Mouse (Mus musculus): Measurements from ENCODE around the gene Chdh. TPM values are rescaled to one million over a fixed set of nuclear protein-coding genes. Genes with fewer than 3 reads are reported as not detected.

The Chdh gene
- polyA plus RNA-seq, 1 experiment from 2014 or later: 4.3 TPM

- no peak overlapping the region for H3K27ac ChIP-seq
- no peak overlapping the region for H3K4me3 ChIP-seq (replicated peaks; ENCODE audit: low read depth, low read length)
- H3K27me3 ChIP-seq (ENCODE audit: insufficient read depth, low read length): no peaks in the 10 kb centered on the region
- 92% methylated on average over 2 of the region's 2 CpGs for WGBS
- no peak overlapping the region for H3K4me2 ChIP-seq (ENCODE audit: low read length)
- no peaks in the 10 kb centered on the region for H3K9me3 ChIP-seq (replicated peaks; ENCODE audit: low read length)
- no peak for TF ChIP-seq CTCF (IDR thresholded peaks at IDR 0.05; ENCODE audit: low read depth)
- no peaks in the 10 kb centered on the region for H3K36me3 ChIP-seq (ENCODE audit: insufficient read depth, low read length)
- no peak overlapping the region for H3K9ac ChIP-seq (ENCODE audit: low read depth, low read length)
- H3K4me1 ChIP-seq (replicated peaks; ENCODE audit: insufficient read depth, low read length): no peaks in the 10 kb centered on the region
- ATAC-seq (replicated peaks; ENCODE audit: low FRiP score, low read depth): no peak
- DNase-seq (ENCODE audit: low spot score): no peak
Measured at GRCm38 (mm10) chr14:30064864-30065263, 56.0 kb downstream of the Chdh start.

GRCm38 (mm10) chr14:30066752-30067151 lies 57.9 kb downstream of the Chdh start:
- WGBS: 75% methylated on average over 12 of the region's 12 CpGs
- H3K36me3 ChIP-seq (ENCODE audit: insufficient read depth, low read length): no peaks in the 10 kb centered on the region
- ATAC-seq (replicated peaks; ENCODE audit: low FRiP score, low read depth) (no peak), DNase-seq (ENCODE audit: low spot score) (no peak)
- H3K4me2 ChIP-seq (ENCODE audit: low read length): no peak overlapping the region
- no peaks in the 10 kb centered on the region for H3K27me3 ChIP-seq (ENCODE audit: insufficient read depth, low read length)
- H3K9ac ChIP-seq (ENCODE audit: low read depth, low read length): no peak overlapping the region
- no peaks in the 10 kb centered on the region for H3K9me3 ChIP-seq (replicated peaks; ENCODE audit: low read length)
- no peak overlapping the region for H3K27ac ChIP-seq
- H3K4me3 ChIP-seq (replicated peaks; ENCODE audit: low read depth, low read length): no peak overlapping the region
- no peaks in the 10 kb centered on the region for H3K4me1 ChIP-seq (replicated peaks; ENCODE audit: insufficient read depth, low read length)
- no peak for TF ChIP-seq CTCF (IDR thresholded peaks at IDR 0.05; ENCODE audit: low read depth)

DNA sequence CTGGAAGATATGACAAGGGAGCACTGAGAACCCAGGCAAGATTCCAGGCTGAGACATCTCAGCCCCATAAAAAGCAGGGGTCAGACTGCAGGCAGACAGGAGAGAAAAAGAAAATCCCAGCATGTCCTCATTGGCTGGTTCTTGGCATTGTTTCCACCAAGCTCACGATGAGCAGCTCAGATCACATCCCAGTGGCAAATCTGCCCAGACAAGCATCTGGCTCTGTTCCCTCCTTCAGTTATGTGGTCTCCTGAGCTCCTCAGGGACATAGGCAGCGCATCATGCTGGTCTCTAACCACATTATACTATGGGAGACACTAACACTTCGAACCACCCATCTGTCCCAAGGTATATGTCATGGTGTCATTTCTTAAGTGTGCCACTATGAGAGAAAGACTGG lies 59.7 kb downstream of the Chdh start:
- no peak for ATAC-seq (replicated peaks; ENCODE audit: low FRiP score, low read depth)
- H3K4me2 ChIP-seq (ENCODE audit: low read length): no peak overlapping the region
- H3K27me3 ChIP-seq (ENCODE audit: insufficient read depth, low read length): no peaks in the 10 kb centered on the region
- DNase-seq (ENCODE audit: low spot score): no peak
- no peaks in the 10 kb centered on the region for H3K9me3 ChIP-seq (replicated peaks; ENCODE audit: low read length)
- no peak overlapping the region for H3K4me3 ChIP-seq (replicated peaks; ENCODE audit: low read depth, low read length)
- WGBS: 69% methylated on average over 3 of the region's 3 CpGs
- TF ChIP-seq CTCF (IDR thresholded peaks at IDR 0.05; ENCODE audit: low read depth): no peak
- H3K4me1 ChIP-seq (replicated peaks; ENCODE audit: insufficient read depth, low read length): no peaks in the 10 kb centered on the region
- no peak overlapping the region for H3K9ac ChIP-seq (ENCODE audit: low read depth, low read length)
- no peak overlapping the region for H3K27ac ChIP-seq
- no peaks in the 10 kb centered on the region for H3K36me3 ChIP-seq (ENCODE audit: insufficient read depth, low read length)

DNA sequence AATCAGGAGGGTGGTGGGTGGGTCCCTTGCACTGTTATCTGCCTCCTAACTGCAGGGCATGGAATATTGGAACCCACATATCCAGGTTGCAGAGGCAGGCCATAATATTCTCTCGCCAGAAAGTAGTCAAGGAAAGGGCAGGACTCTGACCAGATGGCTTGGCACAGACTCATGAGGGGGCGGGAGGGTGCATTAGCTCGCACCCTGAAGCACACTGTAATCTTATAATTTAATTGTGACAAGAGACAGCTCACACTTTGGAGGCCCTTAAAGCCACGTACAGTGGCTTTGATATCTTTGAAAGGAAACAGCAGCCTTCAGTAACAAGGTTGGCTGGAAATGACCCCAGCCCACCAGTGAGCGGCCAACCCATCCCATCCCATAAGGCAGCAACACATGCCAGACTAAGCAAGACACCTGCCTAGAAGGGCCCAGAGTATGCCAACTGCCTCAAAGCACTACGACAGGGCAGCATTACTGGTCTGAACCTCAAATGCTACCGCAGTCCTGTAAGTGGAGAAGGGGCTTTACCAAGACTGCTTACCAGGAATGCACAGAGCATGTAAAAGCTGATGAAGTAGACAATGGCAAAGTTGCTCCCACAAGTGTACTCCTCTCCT lies 66.6 kb downstream of the Chdh start:
- TF ChIP-seq CTCF (IDR thresholded peaks at IDR 0.05; ENCODE audit: low read depth): no peak
- H3K4me3 ChIP-seq (replicated peaks; ENCODE audit: low read depth, low read length): no peak overlapping the region

GRCm38 (mm10) chr14:30078115-30078808 lies 69.4 kb downstream of the Chdh start:
- H3K4me1 ChIP-seq (replicated peaks; ENCODE audit: insufficient read depth, low read length): no peaks in the 10 kb centered on the region
- ATAC-seq (replicated peaks; ENCODE audit: low FRiP score, low read depth) (peak; percentile 76), DNase-seq (ENCODE audit: low spot score) (peak; percentile 83)
- H3K4me2 ChIP-seq (ENCODE audit: low read length): peak overlapping the region; percentile 25
- no peak overlapping the region for H3K4me3 ChIP-seq (replicated peaks; ENCODE audit: low read depth, low read length)
- H3K9ac ChIP-seq (ENCODE audit: low read depth, low read length): no peak overlapping the region
- H3K27ac ChIP-seq: no peak overlapping the region
- no peaks in the 10 kb centered on the region for H3K36me3 ChIP-seq (ENCODE audit: insufficient read depth, low read length)
- no peaks in the 10 kb centered on the region for H3K9me3 ChIP-seq (replicated peaks; ENCODE audit: low read length)
- H3K27me3 ChIP-seq (ENCODE audit: insufficient read depth, low read length): no peaks in the 10 kb centered on the region
- TF ChIP-seq CTCF (IDR thresholded peaks at IDR 0.05; ENCODE audit: low read depth): no peak
- WGBS: 41% methylated on average over 15 of the region's 15 CpGs

More for the DNA sequence above, 66.6 kb downstream of the Chdh start:
- 59% methylated on average over 7 of the region's 7 CpGs for WGBS
- Histone ChIP-seq H3K27ac (no peak overlapping the region), H3K9ac (ENCODE audit: low read depth, low read length) (no peak overlapping the region), H3K9me3 (replicated peaks; ENCODE audit: low read length) (no peaks in the 10 kb centered on the region), H3K4me1 (replicated peaks; ENCODE audit: insufficient read depth, low read length) (no peaks in the 10 kb centered on the region), H3K27me3 (ENCODE audit: insufficient read depth, low read length) (no peaks in the 10 kb centered on the region), H3K36me3 (ENCODE audit: insufficient read depth, low read length) (no peaks in the 10 kb centered on the region), H3K4me2 (ENCODE audit: low read length) (no peak overlapping the region)
- no peak for ATAC-seq (replicated peaks; ENCODE audit: low FRiP score, low read depth)
- peak; percentile 30 for DNase-seq (ENCODE audit: low spot score)

GRCm38 (mm10) chr14:30079729-30080128 lies 70.9 kb downstream of the Chdh start:
- WGBS: 72% methylated on average over 4 of the region's 4 CpGs
- no peak for ATAC-seq (replicated peaks; ENCODE audit: low FRiP score, low read depth)

More at GRCm38 (mm10) chr14:30079729-30080128, 70.9 kb downstream of the Chdh start:
- Histone ChIP-seq H3K27me3 (ENCODE audit: insufficient read depth, low read length) (no peaks in the 10 kb centered on the region), H3K4me3 (replicated peaks; ENCODE audit: low read depth, low read length) (no peak overlapping the region), H3K27ac (no peak overlapping the region), H3K4me1 (replicated peaks; ENCODE audit: insufficient read depth, low read length) (no peaks in the 10 kb centered on the region), H3K9ac (ENCODE audit: low read depth, low read length) (no peak overlapping the region), H3K4me2 (ENCODE audit: low read length) (no peak overlapping the region), H3K9me3 (replicated peaks; ENCODE audit: low read length) (no peaks in the 10 kb centered on the region), H3K36me3 (ENCODE audit: insufficient read depth, low read length) (no peaks in the 10 kb centered on the region)
- no peak for DNase-seq (ENCODE audit: low spot score)
- no peak for TF ChIP-seq CTCF (IDR thresholded peaks at IDR 0.05; ENCODE audit: low read depth)

Small RNA genes lying within 50 kb of the gene (microRNA-seq; reads per million reads assigned to microRNA genes)
- gene Mir6947: not detected

Other genes starting within 250 kb of the Chdh start
- 329 and 334 TPM in 2 replicates for gene Selenok, start 40.7 kb upstream of the Chdh start, polyA plus RNA-seq (2015; fragmentation: Nextera tagmentation; extraction: Ambion mirVana)
- 49.4 and 51.5 TPM in 2 replicates for gene Actr8, start 30.7 kb upstream of the Chdh start, polyA plus RNA-seq (2015; fragmentation: Nextera tagmentation; extraction: Ambion mirVana)
- 1.9 and 2.1 TPM in 2 replicates for gene Il17rb, start 127 bp upstream of the Chdh start, polyA plus RNA-seq (2015; fragmentation: Nextera tagmentation; extraction: Ambion mirVana)